Mouse (Mus musculus): Measurements from ENCODE around the gene Bcat2. TPM values are rescaled to one million over a fixed set of nuclear protein-coding genes. Genes with fewer than 3 reads are reported as not detected.
A peak's percentile ranks its signal among the peaks of the same experiment; 100 is the strongest.
"Not testable (repeated sequence)": the region's sequence is repeated elsewhere in the genome, so short reads cannot be mapped to it uniquely, and the experiment has no call there.

The Bcat2 gene
- 10 to 100 TPM; 46.4 to 77.9 TPM for polyA plus RNA-seq (2017; shearing (Covaris generic))

GRCm38 (mm10) chr7:45570103-45570741, at the start of gene Bcat2:
Gene Bcat2, plus strand, starts transcription at chr7:45570153.
- peak; percentile 59 for ATAC-seq

- ATAC-seq, result no peak
Observed at GRCm38 (mm10) chr7:45520605-45521004, 49.3 kb upstream of the Bcat2 start.

GRCm38 (mm10) chr7:45521728-45522184, 48.2 kb upstream of the Bcat2 start:
- ATAC-seq, result peak; percentile 68

GRCm38 (mm10) chr7:45522194-45522752, 47.7 kb upstream of the Bcat2 start:
- no peak for ATAC-seq

- no peak for ATAC-seq
Observed at GRCm38 (mm10) chr7:45522957-45523676, 46.8 kb upstream of the Bcat2 start.

- no peak for ATAC-seq
Observed at GRCm38 (mm10) chr7:45523678-45524170, 46.2 kb upstream of the Bcat2 start.

- no peak for ATAC-seq
Observed at GRCm38 (mm10) chr7:45524841-45525621, 44.9 kb upstream of the Bcat2 start.

- ATAC-seq, result peak; percentile 82
Observed at GRCm38 (mm10) chr7:45525809-45526473, 44.0 kb upstream of the Bcat2 start, which contains the start of the genes Ppp1r15a and Plekha4. Gene Ppp1r15a, minus strand, starts transcription at chr7:45526268. Gene Plekha4, plus strand, starts transcription at chr7:45526330.

- peak; percentile 5 for ATAC-seq
Observed at GRCm38 (mm10) chr7:45526474-45527120, 43.4 kb upstream of the Bcat2 start.

GRCm38 (mm10) chr7:45527169-45527568, 42.8 kb upstream of the Bcat2 start:
- ATAC-seq, result not testable (repeated sequence)

GRCm38 (mm10) chr7:45529461-45529860, 40.5 kb upstream of the Bcat2 start:
- ATAC-seq, result no peak

GRCm38 (mm10) chr7:45530643-45531042, 39.3 kb upstream of the Bcat2 start:
- no peak for ATAC-seq

GRCm38 (mm10) chr7:45535676-45536075, 34.3 kb upstream of the Bcat2 start:
- no peak for ATAC-seq

- ATAC-seq, result no peak
Observed at GRCm38 (mm10) chr7:45537602-45538001, 32.4 kb upstream of the Bcat2 start.

- no peak for ATAC-seq
Observed at GRCm38 (mm10) chr7:45538163-45539041, 31.6 kb upstream of the Bcat2 start.

GRCm38 (mm10) chr7:45539095-45539494, 30.9 kb upstream of the Bcat2 start:
- ATAC-seq, result no peak

GRCm38 (mm10) chr7:45540213-45540612, 29.7 kb upstream of the Bcat2 start:
- ATAC-seq, result no peak

GRCm38 (mm10) chr7:45544525-45544924, 25.4 kb upstream of the Bcat2 start:
- no peak for ATAC-seq

GRCm38 (mm10) chr7:45549641-45550436, 20.1 kb upstream of the Bcat2 start:
- ATAC-seq, result no peak

Data from CD4-positive, CD25-positive, alpha-beta regulatory T cell, adult 4 months (primary cell).